Mouse (Mus musculus) cerebellum, adult 11-12 months (tissue): ENCODE measurements around the gene Lpar3.
"Not testable (repeated sequence)": the region's sequence is repeated elsewhere in the genome, so short reads cannot be mapped to it uniquely, and the experiment has no call there.

Experiments used
- DNase-seq: peaks from one replicate; pipeline ENCODE4 v3.0.0; 2022

Lpar3 gene

GRCm38 (mm10) chr3:146220776-146221486 is at the start of gene Lpar3:
Gene Lpar3, plus strand, starts transcription at chr3:146220963.
- DNase-seq, result peak; percentile 4

- DNase-seq, result no peak
Observed at GRCm38 (mm10) chr3:146173030-146173429, 47.7 kb upstream of the Lpar3 start.

GRCm38 (mm10) chr3:146174215-146174614 is 46.5 kb upstream of the Lpar3 start:
- no peak for DNase-seq

GRCm38 (mm10) chr3:146177295-146177694 is 43.5 kb upstream of the Lpar3 start:
- no peak for DNase-seq

GRCm38 (mm10) chr3:146177748-146178582 is 42.8 kb upstream of the Lpar3 start:
- DNase-seq, result peak; percentile 29

- DNase-seq, result no peak
Observed at GRCm38 (mm10) chr3:146180341-146180740, 40.4 kb upstream of the Lpar3 start.

GRCm38 (mm10) chr3:146180986-146181385 is 39.8 kb upstream of the Lpar3 start:
- DNase-seq, result no peak

GRCm38 (mm10) chr3:146184992-146185657 is 35.6 kb upstream of the Lpar3 start:
- peak; percentile 8 for DNase-seq

- no peak for DNase-seq
Observed at GRCm38 (mm10) chr3:146186033-146186432, 34.7 kb upstream of the Lpar3 start.

GRCm38 (mm10) chr3:146189933-146190332 is 30.8 kb upstream of the Lpar3 start:
- DNase-seq, result no peak

- no peak for DNase-seq
Observed at GRCm38 (mm10) chr3:146192507-146192906, 28.3 kb upstream of the Lpar3 start.

GRCm38 (mm10) chr3:146195153-146195552 is 25.6 kb upstream of the Lpar3 start:
- no peak for DNase-seq

GRCm38 (mm10) chr3:146196301-146196700 is 24.5 kb upstream of the Lpar3 start:
- no peak for DNase-seq

- no peak for DNase-seq
Observed at GRCm38 (mm10) chr3:146196780-146197743, 23.7 kb upstream of the Lpar3 start.

GRCm38 (mm10) chr3:146197785-146198184 is 23.0 kb upstream of the Lpar3 start:
- no peak for DNase-seq

GRCm38 (mm10) chr3:146198803-146199481 is 21.8 kb upstream of the Lpar3 start:
- no peak for DNase-seq

GRCm38 (mm10) chr3:146199486-146199885 is 21.3 kb upstream of the Lpar3 start:
- no peak for DNase-seq

- DNase-seq, result no peak
Observed at GRCm38 (mm10) chr3:146204375-146204774, 16.4 kb upstream of the Lpar3 start.

- no peak for DNase-seq
Observed at GRCm38 (mm10) chr3:146205305-146205704, 15.5 kb upstream of the Lpar3 start.

- DNase-seq, result no peak
Observed at GRCm38 (mm10) chr3:146206635-146207034, 14.1 kb upstream of the Lpar3 start.

- DNase-seq, result no peak
Observed at GRCm38 (mm10) chr3:146207440-146207839, 13.3 kb upstream of the Lpar3 start.

GRCm38 (mm10) chr3:146209759-146210158 is 11.0 kb upstream of the Lpar3 start:
- DNase-seq, result not testable (repeated sequence)
